Mouse (Mus musculus) embryonic facial prominence, embryonic 13.5 days (tissue): ENCODE measurements at regions not wholly inside any gene's neighbourhood (a gene's known extent, or its start where the extent isn't known, plus 50 kb on each side); places are given as distances from the start of the nearest gene placed in this dataset.

ENCODE experiments used
- ATAC-seq: fragments of 200-750 bp; cut with Nextera tagmentation; 2 replicates; pipeline ENCODE4 v1.8.0; 2017; ENCODE audit warnings: low read depth; ENCODE audit not compliant: insufficient number of reproducible peaks, insufficient read depth, low FRiP score, low TSS enrichment
- H3K27ac ChIP-seq: fragments of 300-500 bp; sonication (generic); 2 replicates; pipeline ENCODE4 v1.5.1; 2015; ENCODE audit warnings: moderate library complexity, mild to moderate bottlenecking, inconsistent platforms
- H3K27me3 ChIP-seq: fragments of 300-500 bp; sonication (generic); 2 replicates; pipeline ENCODE4 v1.6.1; 2015; ENCODE audit warnings: mild to moderate bottlenecking, inconsistent platforms
- H3K36me3 ChIP-seq: fragments of 300-500 bp; sonication (generic); 2 replicates; pipeline ENCODE4 v1.6.1; 2015; ENCODE audit warnings: mild to moderate bottlenecking, inconsistent platforms
- H3K4me1 ChIP-seq: fragments of 300-500 bp; sonication (generic); 2 replicates; pipeline ENCODE4 v1.6.1; 2015; ENCODE audit warnings: inconsistent platforms
- H3K4me2 ChIP-seq: fragments of 300-500 bp; sonication (generic); 2 replicates; pipeline ENCODE4 v1.6.1; 2015; ENCODE audit warnings: moderate library complexity, mild to moderate bottlenecking, inconsistent platforms
- H3K4me3 ChIP-seq: fragments of 300-500 bp; sonication (generic); 2 replicates; pipeline ENCODE4 v1.5.1; 2015; ENCODE audit warnings: mild to moderate bottlenecking, inconsistent platforms
- H3K9ac ChIP-seq: fragments of 300-500 bp; sonication (generic); 2 replicates; pipeline ENCODE4 v1.6.1; 2015; ENCODE audit warnings: mild to moderate bottlenecking, inconsistent platforms
- H3K9me3 ChIP-seq: fragments of 300-500 bp; sonication (generic); 2 replicates; pipeline ENCODE4 v1.6.1; 2016; ENCODE audit warnings: inconsistent platforms
- WGBS: fragments of 180-500 bp; shearing (Covaris S2); methylation state at CpG from one replicate; pipeline ENCODE4 v1.1.7; 2015; ENCODE audit warnings: mixed read lengths; 5-methylcytosine and 5-hydroxymethylcytosine counted together

DNA sequence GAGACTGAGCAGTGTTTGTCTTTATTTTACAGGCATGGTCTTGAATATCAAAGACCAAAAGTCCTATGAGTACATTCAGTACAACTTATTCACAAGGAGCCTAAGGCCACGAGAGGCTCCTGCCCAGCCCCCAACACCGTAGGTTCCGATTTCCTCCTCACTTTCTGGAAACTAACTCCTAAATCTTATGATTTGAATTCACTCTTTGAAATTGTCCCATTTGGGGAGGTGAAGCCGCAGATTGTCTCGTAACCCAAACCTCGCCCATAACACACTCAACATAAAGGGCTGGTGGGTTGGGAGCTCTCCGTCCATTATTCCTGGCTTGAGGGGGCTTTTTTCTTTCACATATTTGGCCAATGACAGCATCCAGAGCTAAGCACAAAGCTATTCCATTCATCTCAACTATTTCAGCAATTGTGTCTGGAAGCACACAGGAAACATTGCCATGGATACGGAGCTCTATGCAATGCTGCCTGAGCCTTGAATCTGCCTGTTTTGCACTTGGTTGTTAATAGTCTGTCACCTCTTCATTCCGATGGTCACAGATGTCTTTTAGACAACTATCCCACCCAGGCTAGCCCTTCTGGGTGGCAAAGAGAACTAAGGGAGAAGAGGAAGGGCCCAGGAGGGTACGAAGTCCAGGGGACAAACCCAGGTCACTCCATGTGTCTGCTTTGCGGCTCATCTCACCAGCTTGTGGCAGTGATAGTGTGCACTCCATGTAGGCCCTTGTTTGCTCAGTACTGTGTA is 86.6 kb downstream of the Irs2 start:
- Histone ChIP-seq H3K36me3 (no peaks in the 10 kb centered on the region), H3K9ac (no peak overlapping the region), H3K27me3 (peaks cover 9% of the 10 kb centered on the region; the same call in 1 of the 2 replicates), H3K4me1 (peaks cover 53% of the 10 kb centered on the region), H3K27ac (peak overlapping the region; percentile 65), H3K4me2 (no peak overlapping the region), H3K4me3 (no peak overlapping the region), H3K9me3 (no peaks in the 10 kb centered on the region)
- no peak for ATAC-seq
- WGBS: 27% methylated on average over 11 of the region's 11 CpGs

- H3K9ac ChIP-seq: no peak overlapping the region
- WGBS: 80% methylated on average over 5 of the region's 5 CpGs
- H3K4me1 ChIP-seq: peaks cover 34% of the 10 kb centered on the region
- no peak overlapping the region for H3K4me2 ChIP-seq
- H3K27ac ChIP-seq: no peak overlapping the region
- peaks cover 6% of the 10 kb centered on the region; the same call in 1 of the 2 replicates for H3K27me3 ChIP-seq
- no peak for ATAC-seq
- no peaks in the 10 kb centered on the region for H3K9me3 ChIP-seq
- H3K4me3 ChIP-seq: no peak overlapping the region
- no peaks in the 10 kb centered on the region for H3K36me3 ChIP-seq
Measured at GRCm38 (mm10) chr8:10919620-10920019, 88.6 kb downstream of the Irs2 start.

- 69% methylated on average over 5 of the region's 5 CpGs for WGBS
- no peak overlapping the region for H3K27ac ChIP-seq
- no peak overlapping the region for H3K9ac ChIP-seq
- no peak overlapping the region for H3K4me2 ChIP-seq
- no peaks in the 10 kb centered on the region for H3K9me3 ChIP-seq
- no peak overlapping the region for H3K4me3 ChIP-seq
- H3K27me3 ChIP-seq: peaks cover 10% of the 10 kb centered on the region; the same call in 1 of the 2 replicates
- peaks cover 24% of the 10 kb centered on the region for H3K4me1 ChIP-seq
- no peak for ATAC-seq
- no peaks in the 10 kb centered on the region for H3K36me3 ChIP-seq
Measured at GRCm38 (mm10) chr8:10918403-10919035, 89.7 kb downstream of the Irs2 start.

DNA sequence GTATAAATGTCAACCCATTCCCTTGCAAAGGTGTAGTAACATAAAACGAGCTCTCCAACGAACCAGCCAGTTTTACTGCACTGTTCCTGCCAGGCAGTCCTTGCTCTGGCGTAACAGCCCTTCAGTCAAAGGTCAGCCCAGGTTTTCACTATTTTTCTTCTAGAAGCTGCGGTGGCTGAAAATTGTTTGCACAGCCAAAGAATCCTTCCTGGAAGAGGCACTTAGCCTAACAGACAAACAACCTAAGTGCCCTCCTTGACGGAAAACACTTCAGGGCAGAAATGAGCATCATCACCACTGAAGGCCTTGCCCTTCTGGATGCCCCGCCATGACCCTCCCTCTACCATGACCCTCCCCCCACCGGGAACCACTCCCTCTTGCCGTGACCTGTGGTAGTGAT is 93.6 kb downstream of the Irs2 start:
- Histone ChIP-seq H3K27me3 (peaks cover 11% of the 10 kb centered on the region; the same call in 1 of the 2 replicates), H3K4me1 (no peaks in the 10 kb centered on the region), H3K4me2 (no peak overlapping the region), H3K27ac (no peak overlapping the region), H3K9me3 (no peaks in the 10 kb centered on the region), H3K36me3 (no peaks in the 10 kb centered on the region), H3K4me3 (no peak overlapping the region), H3K9ac (no peak overlapping the region)
- 80% methylated on average over 8 of the region's 8 CpGs for WGBS
- no peak for ATAC-seq

DNA sequence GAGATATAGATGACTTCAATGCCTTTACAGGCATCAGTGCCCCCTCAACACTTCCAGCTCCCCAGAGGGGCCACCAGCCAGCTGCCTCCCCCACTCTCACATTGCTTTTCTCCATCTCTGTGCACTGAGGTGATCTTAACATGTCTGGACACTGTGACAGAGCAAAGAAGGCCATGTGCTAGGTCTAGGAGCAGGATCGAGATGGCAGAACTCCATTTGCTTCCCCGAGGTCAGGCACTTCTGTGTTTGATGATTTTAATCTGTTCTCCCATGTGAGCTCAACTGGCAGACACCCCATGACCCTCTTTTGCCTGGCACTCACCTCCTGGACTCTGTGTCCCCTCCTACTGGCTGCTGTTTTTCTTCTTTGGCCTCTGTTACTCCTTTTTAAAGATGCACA is 95.8 kb downstream of the Irs2 start:
- 63% methylated on average over 2 of the region's 2 CpGs for WGBS
- H3K4me3 ChIP-seq: no peak overlapping the region
- H3K9ac ChIP-seq: no peak overlapping the region
- no peaks in the 10 kb centered on the region for H3K9me3 ChIP-seq
- no peak overlapping the region for H3K27ac ChIP-seq
- H3K4me2 ChIP-seq: no peak overlapping the region
- H3K27me3 ChIP-seq: 0 out of 2 replicates have a peak, but pooled peaks cover 6% of the 10 kb centered on the region
- H3K4me1 ChIP-seq: no peaks in the 10 kb centered on the region
- no peaks in the 10 kb centered on the region for H3K36me3 ChIP-seq
- no peak for ATAC-seq

GRCm38 (mm10) chr8:10911371-10911770 is 96.9 kb downstream of the Irs2 start:
- H3K9ac ChIP-seq: no peak overlapping the region

DNA sequence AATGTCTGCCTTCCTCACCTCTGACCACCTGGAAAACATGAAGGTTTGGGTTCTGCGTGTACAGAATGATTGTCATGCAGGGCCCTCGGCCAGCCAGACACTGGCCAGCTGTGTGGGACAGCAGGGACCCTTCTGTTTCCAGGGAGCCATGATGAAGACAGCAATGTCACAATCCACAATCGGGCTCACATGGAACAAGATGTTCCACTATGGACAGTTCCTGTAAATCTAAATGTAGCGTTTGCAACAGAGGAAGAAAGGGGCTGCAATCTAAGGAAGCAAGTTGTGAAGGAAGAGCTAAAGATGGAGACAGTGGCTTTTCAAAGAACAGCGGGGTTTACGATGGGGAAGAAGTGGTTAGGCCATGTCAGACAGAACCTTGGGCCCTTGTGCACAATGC is 97.3 kb downstream of the Irs2 start:
- WGBS: 85% methylated on average over 6 of the region's 6 CpGs
- Histone ChIP-seq H3K4me3 (no peak overlapping the region), H3K9ac (no peak overlapping the region), H3K36me3 (no peaks in the 10 kb centered on the region), H3K4me2 (no peak overlapping the region), H3K27me3 (0 out of 2 replicates have a peak, but pooled peaks cover 6% of the 10 kb centered on the region), H3K27ac (no peak overlapping the region), H3K4me1 (no peaks in the 10 kb centered on the region), H3K9me3 (no peaks in the 10 kb centered on the region)
- no peak for ATAC-seq

More at GRCm38 (mm10) chr8:10911371-10911770, 96.9 kb downstream of the Irs2 start:
- Histone ChIP-seq H3K27ac (no peak overlapping the region), H3K9me3 (no peaks in the 10 kb centered on the region), H3K4me1 (no peaks in the 10 kb centered on the region), H3K36me3 (no peaks in the 10 kb centered on the region), H3K4me3 (no peak overlapping the region), H3K4me2 (no peak overlapping the region), H3K27me3 (0 out of 2 replicates have a peak, but pooled peaks cover 6% of the 10 kb centered on the region)
- WGBS: 87% methylated on average over 4 of the region's 4 CpGs
- no peak for ATAC-seq

DNA sequence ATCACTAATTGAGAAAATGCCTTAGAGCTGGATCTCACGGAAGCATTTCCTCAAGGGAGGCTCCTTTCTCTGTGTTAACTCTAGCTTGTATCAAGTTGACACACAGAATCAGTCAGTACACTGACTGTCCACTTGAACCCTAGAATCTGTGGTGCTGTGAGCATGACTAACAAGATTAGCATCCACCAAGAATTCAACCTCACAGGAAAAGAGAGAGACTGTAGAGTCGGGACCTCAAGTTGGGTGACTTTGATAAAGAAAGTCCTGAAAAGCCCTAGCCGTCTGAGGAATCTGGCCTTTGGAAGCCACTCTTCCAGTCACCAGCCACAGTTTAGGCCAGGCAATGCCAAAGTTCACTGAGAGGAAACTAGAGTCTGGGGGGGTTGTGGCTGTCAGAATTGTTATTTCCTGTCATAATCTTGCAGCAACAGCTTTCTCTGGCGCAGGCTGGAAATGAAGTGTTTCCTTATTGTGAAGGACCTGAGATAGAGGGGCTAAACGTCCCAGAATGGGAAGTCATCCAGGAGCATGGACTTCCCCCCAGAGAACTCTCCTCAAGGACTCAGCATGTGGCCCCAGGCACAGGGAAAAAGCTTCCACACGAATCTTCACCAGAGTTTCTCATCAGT is 97.9 kb downstream of the Irs2 start:
- Histone ChIP-seq H3K4me2 (no peak overlapping the region), H3K9me3 (no peaks in the 10 kb centered on the region), H3K36me3 (no peaks in the 10 kb centered on the region), H3K4me3 (no peak overlapping the region), H3K27ac (no peak overlapping the region), H3K27me3 (peaks cover 6% of the 10 kb centered on the region; the same call in 1 of the 2 replicates), H3K9ac (no peak overlapping the region), H3K4me1 (no peaks in the 10 kb centered on the region)
- no peak for ATAC-seq
- 40% methylated on average over 6 of the region's 6 CpGs for WGBS

- Histone ChIP-seq H3K36me3 (no peaks in the 10 kb centered on the region), H3K4me2 (no peak overlapping the region), H3K4me3 (no peak overlapping the region), H3K9ac (no peak overlapping the region), H3K27me3 (peaks cover 6% of the 10 kb centered on the region; the same call in 1 of the 2 replicates), H3K4me1 (no peaks in the 10 kb centered on the region), H3K27ac (no peak overlapping the region), H3K9me3 (no peaks in the 10 kb centered on the region)
- 81% methylated on average over 6 of the region's 6 CpGs for WGBS
- no peak for ATAC-seq
Measured at GRCm38 (mm10) chr8:10909155-10909554, 99.1 kb downstream of the Irs2 start.

- no peaks in the 10 kb centered on the region for H3K4me1 ChIP-seq
- ATAC-seq: no peak
- no peak overlapping the region for H3K27ac ChIP-seq
- H3K4me2 ChIP-seq: no peak overlapping the region
- no peaks in the 10 kb centered on the region for H3K36me3 ChIP-seq
- no peak overlapping the region for H3K4me3 ChIP-seq
- H3K27me3 ChIP-seq: no peaks in the 10 kb centered on the region; the same call in 1 of the 2 replicates
- no peaks in the 10 kb centered on the region for H3K9me3 ChIP-seq
- WGBS: 69% methylated on average over 6 of the region's 6 CpGs
- H3K9ac ChIP-seq: no peak overlapping the region
Measured at GRCm38 (mm10) chr8:10906353-10906752, 101.9 kb downstream of the Irs2 start.

- Histone ChIP-seq H3K4me3 (no peak overlapping the region), H3K4me2 (no peak overlapping the region), H3K9ac (no peak overlapping the region), H3K36me3 (no peaks in the 10 kb centered on the region), H3K27me3 (no peaks in the 10 kb centered on the region; the same call in 1 of the 2 replicates), H3K9me3 (no peaks in the 10 kb centered on the region), H3K4me1 (0 out of 2 replicates have a peak, but pooled peaks cover 4% of the 10 kb centered on the region), H3K27ac (no peak overlapping the region)
- ATAC-seq: no peak
- 84% methylated on average over 5 of the region's 5 CpGs for WGBS
Measured at GRCm38 (mm10) chr8:10905761-10906160, 102.5 kb downstream of the Irs2 start.
